Mouse (Mus musculus) lung, embryonic 16.5 days (tissue): ENCODE results near the gene Zfp958. TPM values are rescaled to one million over a fixed set of nuclear protein-coding genes. Genes with fewer than 3 reads are reported as not detected.
"Not testable (repeated sequence)": the region's sequence is repeated elsewhere in the genome, so short reads cannot be mapped to it uniquely, and the experiment has no call there.

Experiments used
- ATAC-seq: fragments of 200-750 bp; cut with Nextera tagmentation; 2 replicates; pipeline ENCODE4 v1.8.0; 2017; ENCODE audit warnings: low read depth, mild to moderate bottlenecking, moderate library complexity
- H3K27ac ChIP-seq: fragments of 300-500 bp; sonication (generic); 2 replicates; pipeline ENCODE4 v1.5.1; 2014; ENCODE audit warnings: mild to moderate bottlenecking, control low read depth, low read length
- H3K27me3 ChIP-seq: fragments of 300-500 bp; sonication (generic); 2 replicates; pipeline ENCODE4 v1.6.1; 2014; ENCODE audit warnings: low read depth, low read length, mixed read lengths; ENCODE audit not compliant: control insufficient read depth, insufficient read depth
- H3K36me3 ChIP-seq: fragments of 300-500 bp; sonication (generic); 2 replicates; pipeline ENCODE4 v1.6.1; 2014; ENCODE audit warnings: low read length; ENCODE audit not compliant: control insufficient read depth, insufficient read depth
- H3K4me1 ChIP-seq: fragments of 300-500 bp; sonication (generic); replicated peaks from 2 replicates; pipeline ENCODE4 v1.6.1; 2014; ENCODE audit warnings: low read length, mixed read lengths; ENCODE audit not compliant: control insufficient read depth, insufficient read depth
- H3K4me2 ChIP-seq: fragments of 300-500 bp; sonication (generic); 2 replicates; pipeline ENCODE4 v1.6.1; 2014; ENCODE audit warnings: low read depth, low read length, control low read depth
- H3K4me3 ChIP-seq: fragments of 300-500 bp; sonication (generic); 2 replicates; pipeline ENCODE4 v1.5.1; 2014; ENCODE audit warnings: mild to moderate bottlenecking, low read length, control low read depth
- H3K9ac ChIP-seq: fragments of 300-500 bp; sonication (generic); 2 replicates; pipeline ENCODE4 v1.6.1; 2014; ENCODE audit warnings: low read length, control low read depth
- H3K9me3 ChIP-seq: fragments of 300-500 bp; sonication (generic); 2 replicates; pipeline ENCODE4 v1.6.1; 2016; ENCODE audit warnings: low read length; ENCODE audit not compliant: control insufficient read depth
- WGBS: fragments of 180-500 bp; shearing (Covaris S2); extraction: QIAGEN DNeasy Blood & Tissue Kit; methylation state at CpG from one replicate; pipeline ENCODE4 v1.1.7; 2014; 5-methylcytosine and 5-hydroxymethylcytosine counted together
- polyA plus RNA-seq: library from polyadenylated mRNA; unstranded; fragments of >200 nt; fragmentation: Nextera tagmentation; extraction: Ambion mirVana; gene quantifications from 2 replicates; pipeline ENCODE4 v1.2.1, GENCODE M21; 2015

Gene Zfp958
- polyA plus RNA-seq = 13.8 and 14.0 TPM in 2 replicates

DNA sequence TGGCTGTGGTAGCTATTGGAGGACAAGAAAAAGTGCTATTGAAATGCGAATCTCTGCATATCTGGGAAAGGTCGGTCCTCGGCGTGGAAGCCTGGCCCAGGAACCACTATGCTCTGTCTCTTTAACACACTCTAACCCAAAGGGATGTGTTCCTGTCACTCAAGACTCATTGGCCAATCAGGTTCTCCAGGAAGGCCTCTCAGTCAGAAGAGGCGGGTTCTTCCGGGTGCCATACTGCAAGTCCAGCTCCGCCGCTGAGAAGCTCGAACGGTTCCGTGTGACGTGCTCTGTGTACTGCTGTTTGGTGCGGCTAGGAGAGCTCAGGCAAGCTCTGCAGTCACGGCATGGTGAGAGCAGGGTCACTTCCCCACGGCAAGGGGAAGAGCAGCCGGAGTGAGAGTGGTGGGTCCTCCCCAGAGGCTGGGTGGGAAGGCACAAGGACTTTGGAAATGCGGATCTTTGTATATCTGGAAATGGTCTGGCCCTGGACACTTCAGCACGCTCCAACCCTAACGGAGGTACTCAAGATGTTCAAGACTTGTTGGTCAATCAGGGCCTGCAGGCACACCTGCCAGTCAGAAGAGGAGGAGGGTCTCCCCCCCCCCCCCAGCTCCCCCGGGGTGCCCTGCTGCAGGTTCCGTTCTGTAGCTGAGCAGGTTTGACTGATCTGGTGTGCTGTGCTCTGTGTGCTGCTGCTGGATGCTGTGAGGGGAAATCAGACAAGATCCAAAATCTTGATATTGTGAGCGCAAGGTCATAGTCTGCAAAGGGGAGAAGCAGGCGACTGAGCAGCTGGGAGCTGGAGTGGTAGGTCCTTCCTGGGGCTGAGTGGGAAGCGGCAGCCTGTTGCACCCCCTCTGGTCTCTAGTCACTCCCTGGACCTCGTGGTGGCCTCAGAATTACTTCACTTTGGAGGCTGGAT is at the start of gene Zfp958:
Zfp958 (plus strand) TSS at position 236 of the 922 bp plus-strand sequence.
- peak; percentile 99 for ATAC-seq
- Histone ChIP-seq H3K4me3 (peak within 1 kb of the TSS; percentile 97), H3K27ac (peak within 1 kb of the TSS; percentile 96), H3K9me3 (0 out of 2 replicates have a peak, but pooled peaks cover 2% of the 10 kb centered on the region), H3K27me3 (no peaks in the 10 kb centered on the region), H3K9ac (peak within 1 kb of the TSS; percentile 97), H3K4me2 (peak within 1 kb of the TSS; percentile 90), H3K4me1 (peaks cover 6% of the 10 kb centered on the region; the same call in 1 of the 2 replicates), H3K36me3 (no peaks in the 10 kb centered on the region)
- WGBS = under 1% methylated on average over 25 of the region's 25 CpGs

DNA sequence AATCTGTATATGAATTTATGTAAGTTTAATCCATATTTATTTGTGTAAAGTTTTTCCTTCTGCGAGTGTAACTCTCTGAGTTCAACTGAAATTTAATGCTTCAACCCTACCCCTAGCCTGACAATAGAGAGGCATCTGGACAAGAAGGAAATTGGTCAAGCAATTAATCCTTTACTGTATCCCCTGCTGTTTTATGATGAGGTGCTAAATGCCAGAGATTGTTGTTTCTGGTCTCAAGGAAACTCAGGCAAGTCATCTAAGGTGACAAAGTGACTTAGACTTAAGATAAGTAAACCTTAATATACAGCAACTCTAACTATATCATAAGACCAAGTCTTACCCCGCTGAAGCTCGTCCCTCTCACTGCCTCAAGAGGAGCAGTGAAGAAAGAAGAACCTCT is 31.0 kb upstream of the Zfp958 start:
- Histone ChIP-seq H3K4me2 (no peak overlapping the region), H3K9me3 (no peaks in the 10 kb centered on the region), H3K27ac (no peak overlapping the region), H3K36me3 (no peaks in the 10 kb centered on the region), H3K27me3 (no peaks in the 10 kb centered on the region), H3K4me3 (no peak overlapping the region), H3K9ac (no peak overlapping the region), H3K4me1 (no peaks in the 10 kb centered on the region)
- 58% methylated on average over 3 of the region's 3 CpGs for WGBS
- ATAC-seq = no peak

DNA sequence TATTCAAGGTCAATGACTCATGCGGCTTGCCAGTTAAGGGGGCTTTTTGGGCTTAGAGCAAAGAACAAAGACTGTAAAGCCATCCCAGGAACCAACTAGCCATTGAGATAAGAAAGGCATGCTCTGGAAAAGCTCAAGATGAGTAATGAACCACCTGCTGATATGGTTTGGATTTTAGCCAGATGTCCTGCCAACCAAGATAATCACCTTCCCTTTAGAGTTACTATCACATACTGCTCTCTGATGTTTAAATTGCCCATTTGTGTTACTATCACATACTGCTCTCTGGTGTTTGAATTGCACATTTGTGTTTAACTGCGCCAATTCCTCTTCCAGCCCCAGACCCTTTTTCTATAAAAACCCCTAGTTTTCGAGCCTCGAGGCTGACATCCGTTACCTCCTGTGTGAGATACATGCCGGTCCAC is 30.2 kb upstream of the Zfp958 start:
- H3K27ac ChIP-seq = no peak overlapping the region
- WGBS = 61% methylated on average over 6 of the region's 6 CpGs
- no peaks in the 10 kb centered on the region for H3K9me3 ChIP-seq
- H3K4me2 ChIP-seq = no peak overlapping the region
- H3K36me3 ChIP-seq = no peaks in the 10 kb centered on the region
- no peak for ATAC-seq
- H3K4me3 ChIP-seq = no peak overlapping the region
- no peaks in the 10 kb centered on the region for H3K4me1 ChIP-seq
- H3K27me3 ChIP-seq = no peaks in the 10 kb centered on the region
- H3K9ac ChIP-seq = no peak overlapping the region

DNA sequence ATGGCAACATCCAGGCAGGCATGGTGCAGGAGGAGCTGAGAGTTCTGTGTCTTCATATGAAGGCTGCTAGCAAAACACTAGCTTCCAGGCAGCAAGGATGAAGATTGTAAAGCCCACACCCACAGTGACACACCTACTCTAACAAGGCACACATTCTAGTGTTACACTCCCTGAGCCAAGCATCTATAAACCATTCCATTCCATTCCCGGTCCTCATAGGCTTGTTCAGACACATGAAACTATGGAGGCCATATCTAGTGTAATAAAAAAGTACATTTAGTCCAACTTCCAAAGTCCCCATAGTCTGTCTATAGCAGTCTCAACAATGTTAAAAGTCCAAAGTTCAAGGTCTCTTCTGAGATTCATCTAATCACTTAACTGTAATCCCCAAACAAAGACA is 28.3 kb upstream of the Zfp958 start:
- H3K9me3 ChIP-seq = no peaks in the 10 kb centered on the region
- no peak overlapping the region for H3K9ac ChIP-seq
- H3K4me2 ChIP-seq = no peak overlapping the region
- H3K36me3 ChIP-seq = no peaks in the 10 kb centered on the region
- ATAC-seq = no peak
- 86% methylated on average over 1 of the region's 1 CpGs for WGBS
- no peaks in the 10 kb centered on the region for H3K4me1 ChIP-seq
- H3K27ac ChIP-seq = no peak overlapping the region
- H3K4me3 ChIP-seq = no peak overlapping the region
- H3K27me3 ChIP-seq = no peaks in the 10 kb centered on the region

DNA sequence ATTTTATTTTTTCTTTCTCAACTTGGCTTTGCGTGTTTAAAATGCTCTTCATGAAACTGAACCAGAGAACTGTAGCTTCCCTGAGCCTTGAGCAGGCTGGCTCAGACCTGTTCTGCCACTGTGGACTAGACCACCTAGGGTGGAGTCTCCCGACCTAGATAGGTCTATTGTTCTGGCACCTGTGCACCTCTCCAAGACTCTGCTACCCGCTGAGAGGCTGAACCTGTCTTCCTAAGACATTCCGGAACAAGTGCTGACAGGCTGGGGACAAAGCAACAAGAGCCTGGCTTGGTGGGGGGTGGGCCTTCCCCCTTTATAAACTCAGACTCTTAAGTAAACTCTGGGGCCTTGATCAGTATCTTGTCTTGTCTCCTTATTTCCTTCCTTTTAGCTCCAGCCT is 26.6 kb upstream of the Zfp958 start:
- 34% methylated on average over 4 of the region's 4 CpGs for WGBS
- H3K9ac ChIP-seq = no peak overlapping the region
- no peak overlapping the region for H3K4me2 ChIP-seq
- H3K9me3 ChIP-seq = no peaks in the 10 kb centered on the region
- no peaks in the 10 kb centered on the region for H3K4me1 ChIP-seq
- H3K36me3 ChIP-seq = no peaks in the 10 kb centered on the region
- no peak overlapping the region for H3K4me3 ChIP-seq
- ATAC-seq = no peak
- no peaks in the 10 kb centered on the region for H3K27me3 ChIP-seq
- no peak overlapping the region for H3K27ac ChIP-seq

DNA sequence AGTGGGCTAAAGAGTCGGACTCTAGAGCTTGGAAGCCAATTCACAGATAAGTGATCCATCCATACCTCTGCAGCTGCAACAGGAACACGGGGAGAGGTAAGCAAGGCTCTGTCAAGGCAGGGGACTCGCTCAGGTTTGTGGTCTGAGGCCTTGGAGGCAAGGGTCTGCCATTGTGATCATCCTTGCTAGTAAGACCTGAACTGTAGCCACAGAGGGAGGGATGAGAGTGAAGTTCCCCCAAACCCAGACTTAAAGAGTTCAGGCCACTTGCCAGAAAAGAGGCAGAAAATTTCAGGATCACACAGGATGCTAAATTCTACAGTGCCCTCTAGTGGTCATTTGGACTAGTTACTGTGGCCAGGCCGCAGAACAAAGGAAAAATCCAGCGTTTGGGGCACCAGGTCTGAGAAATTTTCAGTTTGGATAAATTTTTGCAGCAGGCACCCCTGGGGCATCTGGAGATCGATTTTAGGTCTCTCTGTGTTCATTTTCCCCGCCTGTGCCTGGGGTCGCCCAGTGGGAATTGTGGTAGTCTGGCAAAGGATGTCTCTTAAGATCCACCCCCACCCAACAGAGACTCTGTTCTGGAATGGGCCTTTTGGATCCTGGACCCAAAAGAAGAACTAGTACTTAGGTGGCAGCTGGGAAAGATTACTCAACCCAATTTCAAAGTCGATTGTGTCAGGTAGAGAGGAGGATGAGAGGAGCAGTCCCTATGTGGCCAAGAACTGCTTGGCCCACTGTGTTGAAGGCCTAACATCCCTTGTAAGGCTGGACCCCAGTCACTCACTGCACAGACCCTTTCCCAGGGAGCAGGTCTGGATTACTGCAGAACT is 24.6 kb upstream of the Zfp958 start:
- Histone ChIP-seq H3K4me3 (no peak overlapping the region), H3K27me3 (no peaks in the 10 kb centered on the region), H3K4me2 (no peak overlapping the region), H3K36me3 (no peaks in the 10 kb centered on the region), H3K9me3 (no peaks in the 10 kb centered on the region), H3K27ac (no peak overlapping the region), H3K4me1 (no peaks in the 10 kb centered on the region), H3K9ac (peak overlapping the region; percentile 51)
- WGBS = 33% methylated on average over 9 of the region's 9 CpGs
- ATAC-seq = peak; percentile 61; the same call in 1 of the 2 replicates

DNA sequence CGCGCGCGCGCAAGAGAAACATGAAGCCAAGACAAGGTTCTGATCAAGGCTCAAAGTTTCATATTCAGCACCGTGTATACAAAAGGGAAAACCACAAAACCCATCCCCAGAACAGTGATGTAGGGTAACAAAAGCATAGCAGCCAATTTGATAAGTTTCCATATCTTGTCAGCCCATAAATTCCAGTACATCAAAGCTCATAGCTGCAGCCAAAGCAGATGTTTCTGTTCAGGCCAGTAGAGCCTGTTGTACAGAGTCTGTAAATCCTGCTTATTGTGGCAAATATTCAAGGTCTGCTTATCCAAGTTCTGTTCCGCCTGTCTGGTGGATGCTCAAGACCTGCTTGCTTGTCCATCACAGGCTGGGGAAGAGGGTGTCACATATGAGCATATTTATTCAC is 4.1 kb upstream of the Zfp958 start:
- no peaks in the 10 kb centered on the region for H3K36me3 ChIP-seq
- 72% methylated on average over 7 of the region's 7 CpGs for WGBS
- H3K4me2 ChIP-seq = no peak overlapping the region
- H3K9ac ChIP-seq = no peak overlapping the region
- no peak overlapping the region for H3K27ac ChIP-seq
- no peak overlapping the region for H3K4me3 ChIP-seq
- no peaks in the 10 kb centered on the region for H3K27me3 ChIP-seq
- peaks cover 4% of the 10 kb centered on the region; the same call in 1 of the 2 replicates for H3K4me1 ChIP-seq
- no peak for ATAC-seq
- no peaks in the 10 kb centered on the region for H3K9me3 ChIP-seq

DNA sequence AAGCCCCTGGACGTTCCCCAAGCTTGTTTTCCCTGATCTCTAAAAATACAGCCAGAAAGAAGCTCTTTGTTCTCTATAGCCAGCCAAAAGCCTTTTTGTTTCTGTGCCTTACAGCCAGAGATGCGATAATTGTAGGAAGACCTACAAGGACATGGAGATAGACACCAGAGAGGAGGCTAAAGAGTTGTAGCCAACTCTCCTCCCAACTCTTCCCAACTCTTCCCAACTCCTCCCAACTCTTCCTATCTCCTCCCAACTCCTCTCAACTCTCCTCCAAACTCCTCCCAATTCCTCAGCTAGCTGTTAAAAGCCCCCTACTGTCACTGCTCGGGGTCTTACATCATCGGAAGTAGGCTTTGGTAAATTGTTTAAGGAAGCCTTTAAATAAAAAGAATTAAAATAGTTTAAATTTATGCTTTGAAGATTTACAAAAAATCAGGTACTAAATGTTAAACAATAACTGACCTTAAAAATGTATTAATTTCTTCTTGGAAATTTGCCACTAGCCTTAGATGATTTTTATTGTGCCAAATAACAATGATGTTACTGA is 1.3 kb upstream of the Zfp958 start:
- H3K4me2 ChIP-seq, H3K27ac ChIP-seq, H3K27me3 ChIP-seq, H3K36me3 ChIP-seq, H3K9me3 ChIP-seq, H3K4me1 ChIP-seq, ATAC-seq, H3K9ac ChIP-seq, H3K4me3 ChIP-seq: not testable (repeated sequence)
- WGBS = 67% methylated on average over 4 of the region's 4 CpGs

DNA sequence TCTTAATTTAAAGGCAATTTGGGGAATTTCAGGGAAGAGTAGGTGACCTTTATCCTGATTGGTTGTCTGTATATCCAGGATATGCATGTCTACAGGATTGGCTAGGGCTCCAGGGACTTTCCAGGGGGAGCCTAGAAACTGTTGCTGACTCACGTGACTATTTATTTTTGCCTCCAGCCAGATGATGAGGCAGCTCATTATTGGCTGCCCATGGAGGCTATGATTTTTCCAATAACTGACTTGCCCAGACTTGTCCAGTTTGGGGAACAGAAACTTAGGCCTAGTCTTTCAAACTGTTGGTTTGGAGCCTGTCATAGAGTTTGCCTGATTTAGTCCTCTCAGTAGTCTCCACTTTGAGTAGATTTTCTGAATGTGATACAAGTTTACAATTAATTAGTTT is 14.4 kb downstream of the Zfp958 start:
- no peak overlapping the region for H3K9ac ChIP-seq
- WGBS = 100% methylated on average over 1 of the region's 1 CpGs

More for the DNA sequence above, 14.4 kb downstream of the Zfp958 start:
- no peak overlapping the region for H3K4me2 ChIP-seq
- H3K36me3 ChIP-seq = peaks cover 61% of the 10 kb centered on the region
- H3K27ac ChIP-seq = no peak overlapping the region
- no peak overlapping the region for H3K4me3 ChIP-seq
- H3K9me3 ChIP-seq = peaks cover 30% of the 10 kb centered on the region
- ATAC-seq = no peak
- H3K27me3 ChIP-seq = no peaks in the 10 kb centered on the region
- H3K4me1 ChIP-seq = no peaks in the 10 kb centered on the region
